Mouse (Mus musculus) liver, embryonic 14.5 days (tissue): ENCODE measurements at regions not wholly inside any gene's neighbourhood (a gene's known extent, or its start where the extent isn't known, plus 50 kb on each side); places are given as distances from the start of the nearest gene placed in this dataset.

Experiments used
- ATAC-seq: fragments of 200-750 bp; cut with Nextera tagmentation; 2 replicates; pipeline ENCODE4 v1.8.0; 2017; ENCODE audit warnings: moderate number of reproducible peaks, mild to moderate bottlenecking, moderate library complexity; ENCODE audit not compliant: insufficient read depth
- DNase-seq, 3 experiments: peaks; one replicate each; pipeline ENCODE4 v3.0.0-alpha.2; 2012 to 2013; ENCODE audit warnings: low read depth in 3 of 3, low spot score in 3 of 3
- H3K27ac ChIP-seq: fragments of 300-500 bp; sonication (generic); 2 replicates; pipeline ENCODE4 v1.5.1; 2014; ENCODE audit warnings: moderate library complexity, mild to moderate bottlenecking, control low read depth, inconsistent platforms
- H3K27me3 ChIP-seq: fragments of 300-500 bp; sonication (generic); 2 replicates; pipeline ENCODE4 v1.6.1; 2014; ENCODE audit warnings: mild to moderate bottlenecking, low read length, moderate library complexity; ENCODE audit not compliant: control insufficient read depth, insufficient read depth
- H3K36me3 ChIP-seq: fragments of 300-500 bp; sonication (generic); replicated peaks from 2 replicates; pipeline ENCODE4 v1.6.1; 2014; ENCODE audit warnings: low read depth; ENCODE audit not compliant: control insufficient read depth, insufficient read depth
- H3K4me1 ChIP-seq, 2 experiments: fragments of 200-500 bp in 1 of 2; fragments of 300-500 bp in 1 of 2; sonication (generic) in 1 of 2; replicated peaks; 2 replicates each; pipeline ENCODE4 v1.6.1; 2012 to 2014; ENCODE audit warnings: antibody characterized with exemption in 1 of 2, inconsistent platforms in 1 of 2, low read length in 1 of 2; ENCODE audit not compliant: control insufficient read depth in 2 of 2, insufficient read depth in 2 of 2
- H3K4me2 ChIP-seq: fragments of 300-500 bp; sonication (generic); 2 replicates; pipeline ENCODE4 v1.6.1; 2014; ENCODE audit warnings: low read depth, mild to moderate bottlenecking, control low read depth, moderate library complexity
- H3K4me3 ChIP-seq, 2 experiments: fragments of 200-500 bp in 1 of 2; fragments of 300-500 bp in 1 of 2; sonication (generic) in 1 of 2; 2 replicates each; pipeline ENCODE4 v1.5.1; 2012 to 2014; ENCODE audit warnings: low read depth in 2 of 2, low read length in 2 of 2, mild to moderate bottlenecking in 2 of 2, control low read depth in 1 of 2, inconsistent platforms in 1 of 2, moderate library complexity in 1 of 2; ENCODE audit not compliant: insufficient read depth in 1 of 2
- H3K9ac ChIP-seq: fragments of 300-500 bp; sonication (generic); replicated peaks from 2 replicates; pipeline ENCODE4 v1.6.1; 2014; ENCODE audit warnings: mild to moderate bottlenecking, control low read depth, moderate library complexity
- H3K9me3 ChIP-seq: fragments of 300-500 bp; sonication (generic); 2 replicates; pipeline ENCODE4 v1.6.1; 2016; ENCODE audit warnings: low read length, mixed read lengths; ENCODE audit not compliant: control insufficient read depth
- CTCF ChIP-seq: IDR thresholded peaks from 2 replicates; pipeline ENCODE4 v1.5.1; 2016; ENCODE audit warnings: antibody characterized with exemption, low read depth, control low read depth
- EP300 ChIP-seq: IDR thresholded peaks from 2 replicates; pipeline ENCODE4 v1.6.1; 2016; ENCODE audit warnings: antibody characterized with exemption, low read depth
- WGBS: fragments of 180-500 bp; shearing (Covaris S2); extraction: QIAGEN DNeasy Blood & Tissue Kit; methylation state at CpG from one replicate; pipeline ENCODE4 v1.1.7; 2014; ENCODE audit not compliant: insufficient replicate concordance; 5-methylcytosine and 5-hydroxymethylcytosine counted together

DNA sequence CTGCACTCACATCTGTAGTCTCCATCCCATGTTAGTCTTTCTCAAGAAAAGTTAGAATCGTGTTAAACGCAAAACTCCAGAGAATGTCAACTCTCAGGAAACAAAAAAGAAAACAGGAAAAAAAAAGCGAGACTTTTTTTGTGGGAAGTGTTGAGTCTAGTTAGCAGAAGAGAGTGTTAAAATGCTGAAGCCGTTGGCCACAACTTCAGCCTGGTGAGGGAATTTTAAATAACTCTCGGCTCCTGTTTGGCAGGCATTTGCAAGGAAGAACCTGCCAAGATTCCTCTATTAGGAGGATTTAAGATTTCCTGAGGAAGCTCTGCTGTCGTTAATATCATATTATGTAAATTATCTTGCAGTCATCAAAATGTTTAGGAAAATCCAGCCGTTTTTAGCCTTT lies 224.9 kb upstream of the Fam98a start:
- no peak for TF ChIP-seq CTCF
- TF ChIP-seq EP300: no peak
- no peaks in the 10 kb centered on the region for H3K9me3 ChIP-seq
- H3K4me1 ChIP-seq: no peaks in the 10 kb centered on the region
- H3K4me3 ChIP-seq: no peak overlapping the region
- no peak overlapping the region for H3K4me2 ChIP-seq
- H3K36me3 ChIP-seq: no peaks in the 10 kb centered on the region
- WGBS: 54% methylated on average over 7 of the region's 7 CpGs
- H3K9ac ChIP-seq: no peak overlapping the region
- no peak for ATAC-seq
- DNase-seq: no peak
- no peaks in the 10 kb centered on the region for H3K27me3 ChIP-seq
- H3K27ac ChIP-seq: no peak overlapping the region

DNA sequence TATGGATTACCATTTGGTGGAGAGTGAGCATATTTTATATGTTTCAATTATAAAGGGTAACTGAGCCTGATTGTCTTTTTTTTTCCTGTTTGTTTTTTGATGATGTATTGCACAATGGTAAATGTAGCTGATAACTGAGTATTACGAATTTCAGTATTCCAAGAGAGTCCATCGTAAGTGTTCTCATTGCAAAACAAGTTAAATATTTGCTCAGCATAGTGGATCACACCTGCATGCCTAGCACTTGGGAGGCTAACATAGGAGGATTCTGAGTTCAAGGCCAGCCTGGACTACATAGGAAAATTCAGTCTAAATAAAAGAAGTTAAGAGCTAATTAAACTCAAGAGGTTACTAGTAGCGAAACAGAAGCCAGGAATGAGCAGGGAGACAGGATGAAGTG lies 223.8 kb upstream of the Fam98a start:
- Histone ChIP-seq H3K4me3 (no peak overlapping the region), H3K4me2 (no peak overlapping the region), H3K4me1 (no peaks in the 10 kb centered on the region), H3K9me3 (no peaks in the 10 kb centered on the region), H3K36me3 (no peaks in the 10 kb centered on the region), H3K27ac (no peak overlapping the region), H3K9ac (no peak overlapping the region), H3K27me3 (no peaks in the 10 kb centered on the region)
- TF ChIP-seq EP300: no peak
- no peak for TF ChIP-seq CTCF
- no peak for ATAC-seq
- WGBS: 51% methylated on average over 3 of the region's 3 CpGs
- no peak for DNase-seq

DNA sequence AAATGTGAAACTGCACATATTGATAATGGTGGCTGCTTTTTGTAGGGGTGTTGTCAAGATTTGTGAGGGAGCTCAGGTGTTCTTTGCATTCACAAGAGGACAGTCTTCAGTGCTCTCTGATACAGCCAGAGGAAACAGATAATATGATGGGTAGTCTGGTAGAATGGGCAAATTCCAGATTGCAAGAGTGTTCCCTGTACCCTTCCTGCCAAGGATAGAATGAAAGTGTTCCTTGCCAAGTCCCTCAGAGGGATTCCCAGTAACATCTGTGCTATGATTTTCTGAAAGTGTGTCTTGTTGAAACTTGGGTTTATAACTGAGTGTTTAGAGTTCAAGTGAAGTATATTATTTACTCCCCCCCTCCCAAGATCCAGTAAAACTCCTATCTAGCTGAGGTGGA lies 221.1 kb upstream of the Fam98a start:
- H3K9me3 ChIP-seq: no peaks in the 10 kb centered on the region; the same call in 1 of the 2 replicates
- H3K27ac ChIP-seq: no peak overlapping the region
- ATAC-seq (no peak), DNase-seq (no peak)
- no peaks in the 10 kb centered on the region for H3K36me3 ChIP-seq
- no peak overlapping the region for H3K4me3 ChIP-seq
- H3K4me1 ChIP-seq: no peaks in the 10 kb centered on the region
- TF ChIP-seq EP300 (no peak), CTCF (no peak)
- no peaks in the 10 kb centered on the region for H3K27me3 ChIP-seq
- H3K4me2 ChIP-seq: no peak overlapping the region
- no peak overlapping the region for H3K9ac ChIP-seq

DNA sequence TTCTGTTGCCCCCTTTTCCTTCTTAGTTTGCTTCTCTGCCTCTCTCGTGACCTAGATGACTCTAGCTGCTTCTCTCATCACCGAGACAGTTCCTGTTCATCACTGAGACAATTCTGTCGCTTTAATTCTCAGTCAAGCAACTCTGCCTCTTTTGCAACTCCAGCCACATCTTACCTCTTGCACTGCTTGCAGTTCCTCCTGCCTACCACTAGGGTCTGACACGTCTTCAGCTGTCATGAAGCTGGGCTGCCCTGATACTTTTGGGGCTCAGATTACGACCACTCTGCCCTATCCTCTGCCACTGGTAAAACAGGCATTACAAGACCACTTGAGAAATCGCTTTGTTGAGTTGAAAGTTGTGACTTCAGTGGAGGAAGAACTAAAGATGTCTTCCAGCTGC lies 216.9 kb upstream of the Fam98a start:
- Histone ChIP-seq H3K9me3 (no peaks in the 10 kb centered on the region; the same call in 1 of the 2 replicates), H3K36me3 (no peaks in the 10 kb centered on the region), H3K9ac (no peak overlapping the region), H3K27me3 (no peaks in the 10 kb centered on the region), H3K4me3 (no peak overlapping the region), H3K4me2 (no peak overlapping the region), H3K4me1 (no peaks in the 10 kb centered on the region), H3K27ac (no peak overlapping the region)
- TF ChIP-seq CTCF (peak; percentile 67), EP300 (no peak)
- DNase-seq: no peak
- no peak for ATAC-seq
- WGBS: 57% methylated on average over 6 of the region's 6 CpGs

DNA sequence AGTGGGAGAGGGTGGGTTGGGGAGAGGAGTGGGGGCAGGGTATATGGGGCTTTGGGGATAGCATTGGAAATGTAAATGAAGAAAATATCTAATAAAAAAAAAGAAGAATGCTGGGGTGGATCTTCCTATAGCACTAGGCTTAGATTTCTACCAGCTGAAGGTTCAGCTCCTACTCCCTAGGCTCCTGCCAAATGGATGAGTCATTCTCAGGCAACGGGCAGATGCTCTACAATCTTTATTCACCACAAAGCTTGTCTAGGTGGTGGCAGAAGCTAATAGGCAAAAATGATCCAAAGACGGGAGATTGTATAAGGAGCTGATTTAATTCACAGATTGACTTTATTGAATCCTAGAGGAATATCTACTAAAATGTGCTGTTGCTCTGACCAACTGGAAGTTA lies 211.6 kb upstream of the Fam98a start:
- H3K27me3 ChIP-seq: no peaks in the 10 kb centered on the region
- WGBS: 64% methylated on average over 2 of the region's 2 CpGs
- H3K4me2 ChIP-seq: no peak overlapping the region
- H3K4me3 ChIP-seq: no peak overlapping the region
- ATAC-seq (no peak), DNase-seq (no peak)
- no peak overlapping the region for H3K27ac ChIP-seq
- no peak overlapping the region for H3K9ac ChIP-seq
- TF ChIP-seq CTCF: no peak
- TF ChIP-seq EP300: no peak
- no peaks in the 10 kb centered on the region for H3K4me1 ChIP-seq
- H3K9me3 ChIP-seq: no peaks in the 10 kb centered on the region
- no peaks in the 10 kb centered on the region for H3K36me3 ChIP-seq

DNA sequence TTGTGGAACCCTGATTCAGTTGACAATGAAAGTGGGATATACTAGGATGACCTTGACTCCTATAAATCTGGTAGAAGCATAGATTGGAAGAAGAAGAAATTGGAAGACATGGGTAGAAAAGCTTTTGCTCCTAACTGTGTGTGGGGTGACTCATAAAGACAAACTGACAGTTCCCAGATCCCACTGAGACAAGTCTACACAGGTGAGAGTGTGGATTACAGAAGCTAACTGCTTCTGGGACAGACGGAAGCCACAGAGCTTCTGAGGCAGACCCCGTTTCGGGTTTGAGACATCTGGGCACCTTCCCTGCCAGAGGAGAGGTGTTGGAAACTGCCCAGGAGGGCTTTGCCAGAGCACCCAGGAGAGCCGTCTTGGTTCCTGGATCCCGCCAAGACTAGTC lies 204.7 kb upstream of the Fam98a start:
- H3K27ac ChIP-seq: no peak overlapping the region
- ATAC-seq (no peak; the same call in 1 of the 2 replicates), DNase-seq (no peak)
- no peaks in the 10 kb centered on the region for H3K36me3 ChIP-seq
- 73% methylated on average over 5 of the region's 5 CpGs for WGBS
- H3K27me3 ChIP-seq: no peaks in the 10 kb centered on the region
- no peak overlapping the region for H3K4me2 ChIP-seq
- H3K4me1 ChIP-seq: no peaks in the 10 kb centered on the region
- H3K9ac ChIP-seq: no peak overlapping the region
- TF ChIP-seq CTCF: no peak
- no peaks in the 10 kb centered on the region for H3K9me3 ChIP-seq
- no peak overlapping the region for H3K4me3 ChIP-seq
